Mouse (Mus musculus) thymus, adult 2 months (tissue): ENCODE data around the gene Cacna2d3.

Experiments used
- CTCF ChIP-seq: fragments of 200-500 bp; IDR thresholded peaks from 2 replicates; pipeline ENCODE4 v1.5.1; 2012; ENCODE audit warnings: mild to moderate bottlenecking, control low read depth, low read length, moderate library complexity, borderline replicate concordance; ENCODE audit not compliant: control insufficient read depth, poor library complexity, insufficient read depth; ENCODE audit errors: extremely low read depth
- POLR2A ChIP-seq: fragments of 200-500 bp; IDR thresholded peaks from 2 replicates; pipeline ENCODE4 v1.6.1; 2012; ENCODE audit warnings: mild to moderate bottlenecking, low read length, control low read depth, moderate library complexity; ENCODE audit not compliant: control insufficient read depth, poor library complexity, insufficient read depth; ENCODE audit errors: extremely low read depth

- TF ChIP-seq CTCF (no peak), POLR2A (no peak)
Measured at GRCm38 (mm10) chr14:29723267-29723666, 1.6 kb upstream of the Cacna2d3 start.
